Mouse (Mus musculus): ENCODE results near the gene As3mt.

Gene As3mt

GRCm38 (mm10) chr19:46744681-46745080, 37.4 kb downstream of the As3mt start:
- in situ Hi-C loops (cut with MboI; ENCODE audit: low sequenced_read_pairs), result loop anchor here (5.0 to 10.0 kb wide), 2 partner anchors 77 to 160 kb away; no protein-coding TSS in a partner anchor

- in situ Hi-C loops (cut with MboI; ENCODE audit: low sequenced_read_pairs), result loop anchor here (10.0 kb wide), 1 partner anchor 163 kb away; no protein-coding TSS in a partner anchor
These were observed 40.5 kb downstream of the As3mt start for GRCm38 (mm10) chr19:46747799-46748198.

GRCm38 (mm10) chr19:46752235-46752634, 45.0 kb downstream of the As3mt start:
- in situ Hi-C loops (cut with MboI; ENCODE audit: low sequenced_read_pairs), result loop anchor here (25.0 kb wide), 1 partner anchor 110 kb away; no protein-coding TSS in a partner anchor

- in situ Hi-C loops (cut with MboI; ENCODE audit: low sequenced_read_pairs), result loop anchor here (25.0 kb wide), 1 partner anchor 107 kb away; no protein-coding TSS in a partner anchor
These were observed 47.8 kb downstream of the As3mt start for GRCm38 (mm10) chr19:46755066-46755465.

- in situ Hi-C loops (cut with MboI; ENCODE audit: low sequenced_read_pairs), result loop anchor here (25.0 kb wide), 1 partner anchor 106 kb away; no protein-coding TSS in a partner anchor
These were observed 49.0 kb downstream of the As3mt start for GRCm38 (mm10) chr19:46756221-46756620.

- in situ Hi-C loops (cut with MboI; ENCODE audit: low sequenced_read_pairs), result loop anchor here (25.0 kb wide), 1 partner anchor 103 kb away; no protein-coding TSS in a partner anchor
These were observed 51.8 kb downstream of the As3mt start for GRCm38 (mm10) chr19:46759096-46759495.

- in situ Hi-C loops (cut with MboI; ENCODE audit: low sequenced_read_pairs), result loop anchor here (25.0 kb wide), 1 partner anchor 102 kb away; no protein-coding TSS in a partner anchor
These were observed 52.7 kb downstream of the As3mt start for GRCm38 (mm10) chr19:46759909-46760308.

- in situ Hi-C loops (cut with MboI; ENCODE audit: low sequenced_read_pairs), result loop anchor here (25.0 kb wide), 1 partner anchor 102 kb away; no protein-coding TSS in a partner anchor
These were observed 53.3 kb downstream of the As3mt start for GRCm38 (mm10) chr19:46760375-46761160.

- in situ Hi-C loops (cut with MboI; ENCODE audit: low sequenced_read_pairs), result loop anchor here (25.0 kb wide), 1 partner anchor 101 kb away; no protein-coding TSS in a partner anchor
These were observed 54.1 kb downstream of the As3mt start, which contains the start of gene Cnnm2 for GRCm38 (mm10) chr19:46761247-46761946. Gene Cnnm2 (plus strand): TSS chr19:46761596.

- in situ Hi-C loops (cut with MboI; ENCODE audit: low sequenced_read_pairs), result loop anchor here (25.0 kb wide), 1 partner anchor 100 kb away; no protein-coding TSS in a partner anchor
These were observed 54.7 kb downstream of the As3mt start for GRCm38 (mm10) chr19:46761971-46762290.

- in situ Hi-C loops (cut with MboI; ENCODE audit: low sequenced_read_pairs), result loop anchor here (25.0 kb wide), 1 partner anchor 100 kb away; no protein-coding TSS in a partner anchor
These were observed 55.2 kb downstream of the As3mt start for GRCm38 (mm10) chr19:46762291-46762991.

- in situ Hi-C loops (cut with MboI; ENCODE audit: low sequenced_read_pairs), result loop anchor here (25.0 kb wide), 1 partner anchor 99 kb away; no protein-coding TSS in a partner anchor
These were observed 55.7 kb downstream of the As3mt start for GRCm38 (mm10) chr19:46762992-46763342.

- in situ Hi-C loops (cut with MboI; ENCODE audit: low sequenced_read_pairs), result loop anchor here (25.0 kb wide), 1 partner anchor 99 kb away; no protein-coding TSS in a partner anchor
These were observed 56.1 kb downstream of the As3mt start for GRCm38 (mm10) chr19:46763356-46763755.

GRCm38 (mm10) chr19:46763932-46764762, 56.9 kb downstream of the As3mt start:
- in situ Hi-C loops (cut with MboI; ENCODE audit: low sequenced_read_pairs), result loop anchor here (25.0 kb wide), 1 partner anchor 98 kb away; no protein-coding TSS in a partner anchor

- in situ Hi-C loops (cut with MboI; ENCODE audit: low sequenced_read_pairs), result loop anchor here (25.0 kb wide), 1 partner anchor 98 kb away; no protein-coding TSS in a partner anchor
These were observed 57.5 kb downstream of the As3mt start for GRCm38 (mm10) chr19:46764763-46765117.

- in situ Hi-C loops (cut with MboI; ENCODE audit: low sequenced_read_pairs), result loop anchor here (25.0 kb wide), 1 partner anchor 96 kb away; no protein-coding TSS in a partner anchor
These were observed 58.9 kb downstream of the As3mt start for GRCm38 (mm10) chr19:46766125-46766524.

GRCm38 (mm10) chr19:46769759-46770158, 62.5 kb downstream of the As3mt start:
- in situ Hi-C loops (cut with MboI; ENCODE audit: low sequenced_read_pairs), result loop anchor here (25.0 kb wide), 1 partner anchor 93 kb away; no protein-coding TSS in a partner anchor

- in situ Hi-C loops (cut with MboI; ENCODE audit: low sequenced_read_pairs), result loop anchor here (25.0 kb wide), 1 partner anchor 90 kb away; no protein-coding TSS in a partner anchor
These were observed 64.5 kb downstream of the As3mt start for GRCm38 (mm10) chr19:46771801-46772200.

- in situ Hi-C loops (cut with MboI; ENCODE audit: low sequenced_read_pairs), result no loop called here
These were observed 69.1 kb downstream of the As3mt start for GRCm38 (mm10) chr19:46776391-46776790.
